Mouse (Mus musculus) neural tube, embryonic 12.5 days (tissue): ENCODE measurements around the gene Myof. TPM values are rescaled to one million over a fixed set of nuclear protein-coding genes. Genes with fewer than 3 reads are reported as not detected.

Source experiments
- ATAC-seq: fragments of 200-750 bp; cut with Nextera tagmentation; 2 replicates; pipeline ENCODE4 v1.8.0; 2017; ENCODE audit warnings: low read depth, mild to moderate bottlenecking, moderate TSS enrichment, moderate library complexity; ENCODE audit not compliant: low FRiP score
- H3K27ac ChIP-seq: fragments of 300-500 bp; sonication (generic); 2 replicates; pipeline ENCODE4 v1.5.1; 2016
- H3K27me3 ChIP-seq: fragments of 300-500 bp; sonication (generic); replicated peaks from 2 replicates; pipeline ENCODE4 v1.6.1; 2016; ENCODE audit warnings: mild to moderate bottlenecking
- H3K36me3 ChIP-seq: fragments of 300-500 bp; sonication (generic); 2 replicates; pipeline ENCODE4 v1.6.1; 2016; ENCODE audit warnings: mild to moderate bottlenecking
- H3K4me1 ChIP-seq: fragments of 300-500 bp; sonication (generic); 2 replicates; pipeline ENCODE4 v1.6.1; 2016
- H3K4me2 ChIP-seq: fragments of 300-500 bp; sonication (generic); replicated peaks from 2 replicates; pipeline ENCODE4 v1.6.1; 2016; ENCODE audit warnings: mild to moderate bottlenecking
- H3K4me3 ChIP-seq: fragments of 300-500 bp; sonication (generic); 2 replicates; pipeline ENCODE4 v1.5.1; 2016
- H3K9ac ChIP-seq: fragments of 300-500 bp; sonication (generic); 2 replicates; pipeline ENCODE4 v1.6.1; 2016; ENCODE audit warnings: mild to moderate bottlenecking
- H3K9me3 ChIP-seq: fragments of 300-500 bp; sonication (generic); 2 replicates; pipeline ENCODE4 v1.6.1; 2016; ENCODE audit warnings: mild to moderate bottlenecking
- WGBS: fragments of 180-500 bp; shearing (Covaris S2); methylation state at CpG from one replicate; pipeline ENCODE4 v1.1.7; 2016; 5-methylcytosine and 5-hydroxymethylcytosine counted together
- polyA plus RNA-seq: library from polyadenylated mRNA; unstranded; fragments of >200 nt; fragmentation: Nextera tagmentation; extraction: Ambion mirVana; gene quantifications from 2 replicates; pipeline ENCODE4 v1.2.1, GENCODE M21; 2016

Gene Myof
- polyA plus RNA-seq, 1 experiment from 2014 or later: 3.9 TPM

DNA sequence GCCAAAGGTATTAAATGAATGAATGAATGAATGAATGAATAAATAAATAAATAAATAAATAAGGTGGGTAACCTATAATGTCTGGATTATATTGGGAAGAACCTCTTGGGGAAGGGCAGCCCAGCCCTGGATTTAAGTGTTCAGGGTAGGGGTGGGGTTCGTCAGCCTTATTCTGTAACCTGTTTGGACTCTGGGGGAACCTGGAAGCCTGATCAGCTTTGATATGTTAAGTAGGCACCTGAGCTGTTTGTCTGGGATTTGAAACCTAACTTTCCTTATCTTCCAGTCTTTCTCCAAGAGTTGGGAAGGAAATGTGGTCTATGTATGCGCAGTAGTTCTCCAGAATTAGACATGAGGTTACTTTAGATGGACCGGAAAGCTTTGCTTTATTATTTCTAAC is 19.8 kb upstream of the Myof start:
- Histone ChIP-seq H3K4me3 (no peak overlapping the region), H3K9ac (no peak overlapping the region), H3K4me2 (no peak overlapping the region), H3K36me3 (peaks cover 27% of the 10 kb centered on the region), H3K4me1 (no peaks in the 10 kb centered on the region), H3K27me3 (no peaks in the 10 kb centered on the region), H3K27ac (no peak overlapping the region), H3K9me3 (no peaks in the 10 kb centered on the region)
- no peak for ATAC-seq
- 93% methylated on average over 3 of the region's 3 CpGs for WGBS

DNA sequence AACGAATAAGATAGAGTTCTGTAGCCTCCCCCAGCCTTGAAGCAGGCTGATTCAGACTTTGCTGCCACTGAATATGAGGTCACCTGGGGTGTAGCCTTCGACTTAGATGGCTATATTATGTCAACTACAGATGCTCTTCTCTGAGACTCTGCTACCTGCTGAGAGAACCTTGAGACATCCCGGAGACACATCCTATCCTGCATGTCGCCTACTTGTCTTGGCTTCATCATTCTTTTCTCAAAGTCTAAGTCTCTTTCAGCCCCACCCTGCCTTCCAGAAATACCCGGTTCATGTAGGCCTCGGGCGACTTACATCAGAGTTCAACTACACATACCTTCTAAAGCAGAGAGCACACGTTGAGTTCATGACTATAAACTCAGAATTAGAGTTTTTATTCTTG is 13.6 kb upstream of the Myof start:
- H3K4me1 ChIP-seq: peaks cover 8% of the 10 kb centered on the region; the same call in 1 of the 2 replicates
- peaks cover 17% of the 10 kb centered on the region for H3K36me3 ChIP-seq
- H3K9me3 ChIP-seq: no peaks in the 10 kb centered on the region
- ATAC-seq: no peak
- H3K9ac ChIP-seq: no peak overlapping the region
- H3K4me2 ChIP-seq: no peak overlapping the region
- H3K27ac ChIP-seq: no peak overlapping the region
- whole genome bisulfite sequencing: 90% methylated on average over 8 of the region's 8 CpGs
- 0 out of 2 replicates have a peak, but pooled peaks cover 3% of the 10 kb centered on the region for H3K27me3 ChIP-seq
- no peak overlapping the region for H3K4me3 ChIP-seq

DNA sequence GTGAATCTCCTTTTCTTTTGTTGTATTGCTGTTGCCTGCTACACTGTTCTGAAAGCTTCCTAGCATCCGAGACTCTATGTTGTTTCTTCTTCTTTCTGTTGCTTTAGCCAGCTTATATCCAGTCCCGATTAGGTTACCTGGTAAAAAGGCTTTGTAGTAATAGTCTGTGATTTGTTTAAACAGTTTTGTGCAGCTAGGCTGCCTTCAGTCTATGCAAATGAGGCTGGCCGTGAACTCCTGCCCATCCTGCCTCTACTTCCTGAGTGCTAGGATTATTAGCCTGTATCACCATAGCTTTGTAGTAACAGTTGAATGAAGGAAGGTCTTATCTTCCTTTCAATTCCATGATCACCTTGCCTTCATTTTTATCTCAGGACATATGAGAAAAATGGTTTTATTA is 12.9 kb upstream of the Myof start:
- 0 out of 2 replicates have a peak, but pooled peaks cover 3% of the 10 kb centered on the region for H3K27me3 ChIP-seq
- H3K27ac ChIP-seq: no peak overlapping the region
- peak overlapping the region; percentile 82 for H3K4me2 ChIP-seq
- no peak overlapping the region for H3K9ac ChIP-seq
- no peaks in the 10 kb centered on the region for H3K9me3 ChIP-seq
- H3K4me1 ChIP-seq: peaks cover 8% of the 10 kb centered on the region; the same call in 1 of the 2 replicates
- peaks cover 16% of the 10 kb centered on the region for H3K36me3 ChIP-seq
- WGBS: 74% methylated on average over 3 of the region's 3 CpGs
- H3K4me3 ChIP-seq: 0 out of 2 replicates have a peak overlapping the region, but pooled peaks have one; percentile 73
- ATAC-seq: no peak

DNA sequence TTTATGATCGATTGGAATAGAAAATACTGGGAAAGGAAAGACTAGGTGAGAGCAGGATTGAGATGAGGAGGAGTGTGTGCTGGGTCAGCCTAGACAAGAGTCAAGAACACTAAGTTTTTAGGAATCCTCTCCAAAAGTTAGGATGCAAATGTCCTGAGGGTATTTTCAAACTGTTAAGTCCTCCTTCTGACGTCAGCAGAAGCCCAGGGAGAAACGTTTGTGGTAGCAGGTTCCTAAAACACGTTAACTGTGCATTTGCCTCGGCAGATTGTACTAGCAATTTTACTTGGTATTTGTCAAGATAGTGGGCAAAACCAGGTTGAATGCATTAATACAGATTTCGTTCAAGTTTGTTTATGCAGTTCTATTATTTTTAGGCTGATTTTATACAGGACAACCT is 12.4 kb upstream of the Myof start:
- 0 out of 2 replicates have a peak, but pooled peaks cover 3% of the 10 kb centered on the region for H3K27me3 ChIP-seq
- no peak overlapping the region for H3K27ac ChIP-seq
- H3K9me3 ChIP-seq: no peaks in the 10 kb centered on the region
- peak overlapping the region; percentile 82 for H3K4me2 ChIP-seq
- H3K4me1 ChIP-seq: peaks cover 8% of the 10 kb centered on the region; the same call in 1 of the 2 replicates
- H3K4me3 ChIP-seq: peak overlapping the region; percentile 73
- 22% methylated on average over 6 of the region's 6 CpGs for WGBS
- 0 out of 2 replicates have a peak overlapping the region, but pooled peaks have one; percentile 5 for H3K9ac ChIP-seq
- no peak for ATAC-seq
- peaks cover 11% of the 10 kb centered on the region; the same call in 1 of the 2 replicates for H3K36me3 ChIP-seq

DNA sequence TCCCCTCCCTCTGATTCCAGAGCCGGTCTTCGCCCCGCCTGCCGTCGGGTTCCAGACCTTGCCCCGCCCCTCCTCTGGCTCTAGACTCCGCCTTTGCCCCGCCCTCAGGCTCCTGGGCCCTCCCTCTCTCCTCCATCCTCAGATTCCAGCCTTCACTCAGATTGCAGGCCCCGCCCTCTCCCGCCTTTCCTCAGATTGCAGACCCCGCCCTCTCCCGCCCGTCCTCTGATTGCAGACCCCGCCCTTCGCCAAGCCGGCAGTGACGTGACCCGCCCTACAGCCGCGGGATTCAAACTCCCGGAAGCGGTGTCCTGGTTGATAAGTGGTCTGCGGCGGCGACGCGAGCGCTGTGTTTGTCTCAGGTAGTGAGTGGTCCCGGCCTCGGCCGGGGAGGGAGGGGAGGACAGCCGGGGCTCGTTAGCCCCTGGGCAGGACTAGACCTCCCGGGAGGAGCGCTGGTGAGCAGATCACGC is 11.4 kb upstream of the Myof start, which contains the start of gene Cep55:
Gene Cep55 (plus strand): TSS at position 292 of the 473 bp plus-strand sequence.
- Histone ChIP-seq H3K27ac (no peak within 1 kb of the TSS), H3K9ac (peak within 1 kb of the TSS; percentile 61), H3K36me3 (peaks cover 2% of the 10 kb centered on the region; the same call in 1 of the 2 replicates), H3K9me3 (no peaks in the 10 kb centered on the region), H3K27me3 (0 out of 2 replicates have a peak, but pooled peaks cover 3% of the 10 kb centered on the region), H3K4me2 (peak within 1 kb of the TSS; percentile 82), H3K4me1 (peaks cover 8% of the 10 kb centered on the region; the same call in 1 of the 2 replicates), H3K4me3 (peak within 1 kb of the TSS; percentile 73)
- 1% methylated on average over 36 of the region's 36 CpGs for WGBS
- ATAC-seq: peak; percentile 94

DNA sequence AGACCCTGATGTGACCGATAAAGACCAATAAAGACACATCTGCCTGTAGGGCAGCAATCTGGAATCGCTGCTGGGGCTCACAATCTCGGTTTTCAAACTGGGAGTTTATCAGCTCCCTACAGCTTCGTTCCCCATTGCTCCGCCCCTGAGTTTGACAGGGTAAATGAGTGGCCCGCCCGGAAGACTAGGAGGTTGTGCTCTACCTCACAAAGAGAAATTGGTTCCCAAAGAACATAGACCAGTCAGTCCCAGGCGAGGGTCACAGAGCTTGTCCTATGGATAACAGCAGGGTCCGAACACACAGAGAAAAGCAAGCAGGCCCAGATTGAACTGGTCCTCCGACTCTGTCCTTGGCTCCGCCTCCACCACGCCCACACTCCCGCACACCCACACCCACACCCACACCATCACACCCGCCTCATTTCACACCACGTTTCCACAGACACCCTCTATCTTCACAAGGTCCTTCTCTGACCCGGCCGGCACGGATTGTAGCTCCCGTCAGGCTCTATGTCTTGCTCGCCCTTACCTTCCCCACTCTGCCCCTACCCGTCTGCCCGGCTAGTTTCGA is 10.9 kb upstream of the Myof start:
- Histone ChIP-seq H3K4me3 (peak overlapping the region; percentile 73), H3K4me2 (peak overlapping the region; percentile 82), H3K4me1 (peaks cover 8% of the 10 kb centered on the region; the same call in 1 of the 2 replicates), H3K27ac (no peak overlapping the region), H3K9ac (peak overlapping the region; percentile 27), H3K27me3 (0 out of 2 replicates have a peak, but pooled peaks cover 3% of the 10 kb centered on the region), H3K9me3 (no peaks in the 10 kb centered on the region), H3K36me3 (no peaks in the 10 kb centered on the region; the same call in 1 of the 2 replicates)
- peak; percentile 94 for ATAC-seq
- 1% methylated on average over 23 of the region's 23 CpGs for whole genome bisulfite sequencing

DNA sequence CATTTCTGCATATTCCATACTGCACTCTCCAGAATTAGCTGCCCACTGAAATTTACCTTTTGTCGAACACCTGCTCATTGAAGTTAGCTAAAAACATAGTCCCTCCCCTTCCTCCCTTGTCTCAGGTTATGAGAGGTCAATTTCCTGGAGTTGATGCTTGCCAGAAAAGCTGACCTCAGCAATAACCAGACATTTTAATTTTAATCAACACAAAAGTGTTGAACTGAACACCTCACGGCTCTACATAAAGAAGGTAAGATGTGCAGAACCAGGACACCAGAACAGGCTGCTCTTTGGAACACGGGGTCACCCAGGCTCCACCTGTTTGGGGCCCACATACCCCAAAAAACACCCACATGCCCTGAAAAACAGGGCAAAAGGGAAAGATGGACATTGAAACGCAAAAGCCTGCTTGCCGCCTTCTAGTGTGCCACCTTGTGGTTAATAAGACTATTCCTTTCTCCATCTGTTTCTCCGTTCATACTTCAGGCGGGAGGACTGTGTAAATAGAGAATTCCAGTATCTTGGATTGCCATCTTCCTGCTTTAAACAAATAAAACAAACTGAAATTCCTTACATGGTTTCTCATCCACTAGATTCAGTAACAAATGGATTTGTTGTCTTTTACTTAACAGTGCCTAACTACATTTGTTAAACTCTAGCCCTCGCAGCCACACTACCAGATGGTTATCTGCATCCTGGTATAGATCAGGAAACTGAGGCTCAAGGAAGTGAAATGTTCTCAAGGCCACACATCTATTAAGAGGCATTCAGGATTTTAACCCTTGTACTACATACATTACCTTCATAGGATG is 10.1 kb upstream of the Myof start:
- H3K4me1 ChIP-seq: peaks cover 8% of the 10 kb centered on the region; the same call in 1 of the 2 replicates
- 35% methylated on average over 8 of the region's 8 CpGs for WGBS
- no peak for ATAC-seq
- 0 out of 2 replicates have a peak, but pooled peaks cover 3% of the 10 kb centered on the region for H3K27me3 ChIP-seq
- no peaks in the 10 kb centered on the region; the same call in 1 of the 2 replicates for H3K36me3 ChIP-seq
- peak overlapping the region; percentile 82 for H3K4me2 ChIP-seq
- peak overlapping the region; percentile 73 for H3K4me3 ChIP-seq
- no peak overlapping the region for H3K9ac ChIP-seq
- H3K27ac ChIP-seq: no peak overlapping the region
- H3K9me3 ChIP-seq: no peaks in the 10 kb centered on the region

DNA sequence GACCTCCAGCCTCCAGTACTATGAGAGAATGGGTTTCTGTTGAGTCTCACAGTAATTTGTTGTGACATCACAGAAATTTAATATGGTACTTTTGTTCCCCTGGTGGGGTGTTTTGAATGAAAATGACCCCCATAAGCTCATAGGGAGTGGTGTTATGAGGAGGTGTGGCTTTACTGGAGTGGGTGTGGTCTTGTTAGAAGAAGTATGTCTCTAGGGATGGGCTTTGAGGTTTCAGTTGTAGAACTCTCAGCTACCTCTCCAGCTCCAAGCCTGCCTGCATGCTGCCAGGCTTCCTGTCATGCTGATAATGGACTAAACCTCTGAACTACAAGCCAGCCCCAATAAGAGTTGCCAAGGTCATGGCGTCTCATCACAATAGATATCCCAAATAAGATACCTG is 6.3 kb upstream of the Myof start:
- no peak overlapping the region for H3K4me3 ChIP-seq
- H3K27ac ChIP-seq: no peak overlapping the region
- no peaks in the 10 kb centered on the region for H3K4me1 ChIP-seq
- no peaks in the 10 kb centered on the region for H3K36me3 ChIP-seq
- H3K9ac ChIP-seq: no peak overlapping the region
- no peaks in the 10 kb centered on the region for H3K9me3 ChIP-seq
- H3K4me2 ChIP-seq: no peak overlapping the region
- no peak for ATAC-seq
- 79% methylated on average over 1 of the region's 1 CpGs for WGBS
- 0 out of 2 replicates have a peak, but pooled peaks cover 3% of the 10 kb centered on the region for H3K27me3 ChIP-seq

DNA sequence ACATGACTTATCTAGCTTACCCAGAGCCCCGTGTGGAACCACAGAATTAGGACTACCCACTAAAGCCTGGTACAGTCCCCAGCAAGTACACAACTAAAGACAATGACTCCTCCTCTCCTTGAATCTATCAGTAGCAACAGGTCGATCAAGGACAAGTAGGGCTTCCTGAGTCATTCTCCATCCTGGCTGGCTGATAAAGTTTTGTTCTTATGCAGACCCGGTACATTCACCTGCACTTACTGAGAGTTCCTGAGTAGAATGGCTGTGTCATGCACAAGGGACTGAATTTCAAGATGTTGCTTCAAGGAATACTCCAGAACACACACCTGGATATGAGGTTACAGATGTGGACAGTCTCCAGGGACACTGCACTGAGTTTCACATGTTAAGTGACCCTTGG is 1.8 kb upstream of the Myof start:
- ATAC-seq: no peak
- no peaks in the 10 kb centered on the region for H3K9me3 ChIP-seq
- H3K4me3 ChIP-seq: no peak overlapping the region
- H3K27ac ChIP-seq: no peak overlapping the region
- no peak overlapping the region for H3K4me2 ChIP-seq
- H3K9ac ChIP-seq: no peak overlapping the region
- H3K27me3 ChIP-seq: peaks cover 25% of the 10 kb centered on the region
- peaks cover 15% of the 10 kb centered on the region for H3K4me1 ChIP-seq
- no peaks in the 10 kb centered on the region for H3K36me3 ChIP-seq
- WGBS: 85% methylated on average over 3 of the region's 3 CpGs

DNA sequence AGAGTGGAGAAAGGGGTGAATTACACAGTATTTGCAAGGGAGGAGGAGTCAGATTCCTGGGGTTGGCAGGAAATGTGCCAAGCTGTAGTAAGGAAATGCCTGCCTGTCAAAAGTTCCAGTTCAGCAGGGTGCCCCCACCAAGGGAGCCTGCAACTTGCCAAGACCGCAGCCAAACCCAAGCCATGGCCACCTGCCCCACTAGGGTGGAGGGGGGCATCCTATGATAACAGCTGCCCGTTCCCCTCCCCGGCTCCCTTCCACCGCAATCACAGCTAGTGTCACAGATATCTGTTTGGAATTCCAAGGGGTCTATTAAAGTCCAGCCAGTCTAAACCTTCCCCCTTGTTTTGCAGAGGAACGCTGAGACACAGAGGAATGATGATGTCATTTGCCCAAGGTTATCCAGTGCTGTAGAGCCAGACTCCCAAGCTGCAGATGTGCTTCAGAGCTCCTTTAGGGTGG is 1.1 kb downstream of the Myof start:
- no peak for ATAC-seq

DNA sequence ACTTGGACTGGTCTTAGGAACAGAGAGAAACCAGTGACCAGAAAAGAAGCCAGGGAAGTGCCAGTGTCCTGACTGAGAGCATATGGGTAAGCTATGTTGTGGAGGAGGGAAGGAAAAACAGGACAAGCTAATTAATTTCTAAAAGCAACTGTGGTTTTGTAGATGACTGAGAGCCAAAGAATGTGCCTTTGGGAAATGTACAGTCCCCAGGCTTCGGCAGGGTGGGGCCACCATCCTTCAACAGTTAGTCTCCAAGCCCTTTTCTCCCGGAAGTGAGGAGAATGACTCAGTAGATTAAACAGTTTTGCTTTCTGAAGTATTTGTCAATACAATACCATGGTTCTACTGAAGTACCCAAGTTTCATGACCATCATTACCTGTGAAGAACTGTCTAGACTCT is 5.1 kb downstream of the Myof start:
- peaks cover 9% of the 10 kb centered on the region for H3K4me1 ChIP-seq
- no peak overlapping the region for H3K9ac ChIP-seq
- no peak overlapping the region for H3K4me3 ChIP-seq
- no peak overlapping the region for H3K27ac ChIP-seq
- ATAC-seq: no peak
- no peak overlapping the region for H3K4me2 ChIP-seq
- H3K27me3 ChIP-seq: peaks cover 18% of the 10 kb centered on the region
- 91% methylated on average over 2 of the region's 2 CpGs for WGBS
- no peaks in the 10 kb centered on the region for H3K9me3 ChIP-seq
- no peaks in the 10 kb centered on the region for H3K36me3 ChIP-seq

More for the DNA sequence above, 1.1 kb downstream of the Myof start:
- no peaks in the 10 kb centered on the region for H3K9me3 ChIP-seq
- H3K27ac ChIP-seq: no peak overlapping the region
- peak overlapping the region; percentile 67 for H3K4me2 ChIP-seq
- no peak overlapping the region for H3K4me3 ChIP-seq
- peaks cover 25% of the 10 kb centered on the region for H3K27me3 ChIP-seq
- peaks cover 15% of the 10 kb centered on the region for H3K4me1 ChIP-seq
- WGBS: 29% methylated on average over 5 of the region's 5 CpGs
- no peak overlapping the region for H3K9ac ChIP-seq
- no peaks in the 10 kb centered on the region for H3K36me3 ChIP-seq

DNA sequence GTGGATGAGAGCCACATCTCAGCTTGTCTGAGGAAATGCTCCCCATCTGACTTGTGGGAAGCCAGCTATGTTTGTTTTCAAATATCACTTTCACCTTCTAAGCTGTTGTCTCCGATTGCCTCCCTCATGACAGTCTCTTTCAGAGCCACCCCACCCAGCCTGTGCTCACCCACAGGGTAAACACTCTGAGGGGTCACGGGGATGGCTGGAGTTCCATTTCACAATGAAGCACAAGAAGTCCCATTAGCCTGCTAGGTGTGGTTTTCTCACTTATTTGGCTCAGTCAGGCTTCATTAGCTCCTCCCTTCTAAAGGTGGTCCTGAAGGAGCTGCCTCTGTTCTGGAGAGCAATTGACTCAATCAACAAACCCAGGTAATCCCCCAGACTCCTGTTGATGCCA is 7.6 kb downstream of the Myof start:
- H3K4me3 ChIP-seq: no peak overlapping the region
- H3K27ac ChIP-seq: no peak overlapping the region
- no peaks in the 10 kb centered on the region for H3K4me1 ChIP-seq
- H3K9me3 ChIP-seq: no peaks in the 10 kb centered on the region
- H3K27me3 ChIP-seq: no peaks in the 10 kb centered on the region
- 78% methylated on average over 2 of the region's 2 CpGs for WGBS
- no peak for ATAC-seq
- no peak overlapping the region for H3K4me2 ChIP-seq
- H3K36me3 ChIP-seq: no peaks in the 10 kb centered on the region
- no peak overlapping the region for H3K9ac ChIP-seq
